Mouse (Mus musculus) testis, adult 2 months (tissue): Measurements from ENCODE around the gene Kdm6b.

Experiments used
- CTCF ChIP-seq: fragments of 200-500 bp; IDR thresholded peaks from 2 replicates; pipeline ENCODE4 v1.5.1; 2012; ENCODE audit warnings: low read depth, mild to moderate bottlenecking, inconsistent platforms, low read length, moderate library complexity; ENCODE audit not compliant: control insufficient read depth, insufficient read depth, insufficient replicate concordance
- POLR2A ChIP-seq: fragments of 200-500 bp; IDR thresholded peaks from 2 replicates; pipeline ENCODE4 v1.6.1; 2012; ENCODE audit warnings: low read depth, mild to moderate bottlenecking, inconsistent platforms, low read length, moderate library complexity; ENCODE audit not compliant: control insufficient read depth

DNA sequence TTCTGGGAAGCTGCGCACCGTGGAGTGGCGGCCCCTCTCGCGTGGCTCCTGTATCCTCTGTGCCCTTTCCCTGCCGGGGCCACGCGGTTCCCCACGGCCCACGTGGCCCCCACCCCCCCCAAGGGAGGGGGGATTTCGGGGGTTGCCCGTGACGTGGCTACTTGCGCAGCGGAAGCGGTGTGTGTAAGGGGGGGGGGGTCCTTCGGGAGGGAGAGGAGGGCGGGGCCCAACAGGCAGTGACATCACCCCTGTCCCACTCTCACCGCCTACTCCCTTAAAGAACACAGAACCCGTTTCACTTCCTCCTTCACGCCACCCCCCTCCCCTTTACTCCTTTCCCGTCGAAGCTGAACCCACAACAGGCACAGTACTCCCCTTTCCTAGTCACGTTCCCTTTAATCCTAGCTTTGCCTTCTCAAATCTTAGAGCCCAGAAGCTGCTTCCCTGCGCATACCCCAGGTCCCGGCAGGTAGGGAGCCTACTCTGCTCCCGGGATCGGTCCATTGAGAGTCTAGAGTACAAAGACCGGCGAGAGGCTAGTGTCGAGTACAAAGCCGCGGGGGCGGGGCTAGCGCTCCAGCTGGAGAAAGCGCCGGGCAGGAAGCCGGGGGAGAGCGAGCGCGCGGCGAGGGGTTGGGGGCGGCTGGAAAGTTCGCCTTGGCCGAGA lies 4.0 kb downstream of the Kdm6b start:
- TF ChIP-seq POLR2A (no peak; the same call in 1 of the 2 replicates), CTCF (no peak)
